Comparison of ENCODE assay signal across 11 mouse cellular contexts in genomic region chr12:85548076-85548475, GRCm38 (mm10). TPM values are rescaled to one million over a fixed set of nuclear protein-coding genes. Genes with fewer than 3 reads are reported as not detected.
A peak's percentile ranks its signal among the peaks of the same experiment; 100 is the strongest.
DNase-seq lines count a peak whose midpoint lies in the region; ATAC-seq lines count a peak whose summit lies in the region.
"Had no signal": no experiment of that assay in that cellular context is flagged by ENCODE, and none has a peak within 500 bp of the region (broad histone marks: within the 10 kb centered on the region; RNA-seq: fewer than 3 reads in every experiment).

No protein-coding gene starts in this region.

- H3K9me3 ChIP-seq in kidney, embryonic 14.5 days (ENCODE audit: control insufficient read depth, low read length) = no peaks in the 10 kb centered on the region
- H3K9me3 ChIP-seq in embryonic facial prominence, embryonic 14.5 days (ENCODE audit: control insufficient read depth, low read length) = no peaks in the 10 kb centered on the region
- H3K9me3 ChIP-seq in limb, embryonic 13.5 days = no peaks in the 10 kb centered on the region
- H3K9me3 ChIP-seq: embryonic facial prominence, embryonic 15.5 days; neural tube, embryonic 12.5 days had no signal

- H3K36me3 ChIP-seq in kidney, embryonic 14.5 days (ENCODE audit: control insufficient read depth, insufficient read depth, low read length) = no peaks in the 10 kb centered on the region
- no peaks in the 10 kb centered on the region for H3K36me3 ChIP-seq in embryonic facial prominence, embryonic 14.5 days (ENCODE audit: control insufficient read depth, insufficient read depth, low read length)
- no peaks in the 10 kb centered on the region for H3K36me3 ChIP-seq in limb, embryonic 13.5 days
- H3K36me3 ChIP-seq: embryonic facial prominence, embryonic 15.5 days; neural tube, embryonic 12.5 days had no signal

- no peak overlapping the region for H3K4me2 ChIP-seq in kidney, embryonic 14.5 days (replicated peaks; ENCODE audit: low read depth, low read length)
- H3K4me2 ChIP-seq in embryonic facial prominence, embryonic 14.5 days (ENCODE audit: low read depth, low read length) = no peak overlapping the region
- H3K4me2 ChIP-seq in limb, embryonic 13.5 days (replicated peaks) = 0 out of 2 replicates have a peak overlapping the region, but pooled peaks have one; percentile 3
- H3K4me2 ChIP-seq: embryonic facial prominence, embryonic 15.5 days; neural tube, embryonic 12.5 days had no signal

- H3K27me3 ChIP-seq in kidney, embryonic 14.5 days (ENCODE audit: control insufficient read depth, insufficient read depth, low read length) = no peaks in the 10 kb centered on the region
- H3K27me3 ChIP-seq in embryonic facial prominence, embryonic 14.5 days (replicated peaks; ENCODE audit: control insufficient read depth, insufficient read depth, low read length) = no peaks in the 10 kb centered on the region
- H3K27me3 ChIP-seq in limb, embryonic 13.5 days = no peaks in the 10 kb centered on the region
- H3K27me3 ChIP-seq: embryonic facial prominence, embryonic 15.5 days; neural tube, embryonic 12.5 days had no signal

- DNase-seq in kidney, adult 8-10 months = no peak
- peak; percentile 76 for DNase-seq in embryonic facial prominence, embryonic 14.5 days (ENCODE audit: low spot score)
- DNase-seq in gastrocnemius, postnatal 14 days = peak; percentile 70
- DNase-seq in spleen, postnatal 14 days (ENCODE audit: low spot score in 2 of 2) = no peak
- DNase-seq in right cerebral cortex, postnatal 10 days (ENCODE audit: low spot score in 2 of 2) = no peak
- DNase-seq in adrenal gland, postnatal 25 days = no peak

- ATAC-seq in kidney, embryonic 14.5 days (ENCODE audit: low FRiP score, low TSS enrichment) = 0 out of 2 replicates have a peak, but pooled peaks have one; percentile 24
- peak; percentile 70; the same call in 1 of the 2 replicates for ATAC-seq in embryonic facial prominence, embryonic 14.5 days (ENCODE audit: low read depth)
- peak; percentile 80 for ATAC-seq in limb, embryonic 13.5 days (ENCODE audit: low FRiP score, low read depth)

- WGBS in kidney, embryonic 14.5 days = 48% methylated on average over 8 of the region's 8 CpGs
- 41% methylated on average over 8 of the region's 8 CpGs for whole genome bisulfite sequencing in embryonic facial prominence, embryonic 14.5 days
- 34% methylated on average over 8 of the region's 8 CpGs for WGBS in limb, embryonic 13.5 days

- peaks cover 4% of the 10 kb centered on the region; the same call in 1 of the 2 replicates for H3K4me1 ChIP-seq in kidney, embryonic 14.5 days (ENCODE audit: control insufficient read depth, insufficient read depth, low read length)
- peaks cover 13% of the 10 kb centered on the region; the same call in 1 of the 2 replicates for H3K4me1 ChIP-seq in embryonic facial prominence, embryonic 14.5 days (ENCODE audit: control insufficient read depth, insufficient read depth, low read length)
- H3K4me1 ChIP-seq in limb, embryonic 13.5 days = peaks cover 57% of the 10 kb centered on the region

- intact Hi-C loops in gastrocnemius, postnatal 14 days (cut with DNase I; ENCODE audit: low total_unique reads) = no loop called here

- no peak overlapping the region for H3K4me3 ChIP-seq in kidney, embryonic 14.5 days (ENCODE audit: low read length)
- H3K4me3 ChIP-seq in embryonic facial prominence, embryonic 14.5 days (ENCODE audit: low read depth, low read length) = no peak overlapping the region
- no peak overlapping the region for H3K4me3 ChIP-seq in limb, embryonic 13.5 days
- H3K4me3 ChIP-seq: embryonic facial prominence, embryonic 15.5 days; neural tube, embryonic 12.5 days had no signal

- no peak overlapping the region for H3K27ac ChIP-seq in kidney, embryonic 14.5 days (ENCODE audit: low read depth, low read length)
- no peak overlapping the region for H3K27ac ChIP-seq in embryonic facial prominence, embryonic 14.5 days (replicated peaks; ENCODE audit: low read depth, low read length)
- peak overlapping the region; percentile 80 for H3K27ac ChIP-seq in limb, embryonic 13.5 days
- H3K27ac ChIP-seq: embryonic facial prominence, embryonic 15.5 days; macrophage; neural tube, embryonic 12.5 days had no signal

- H3K9ac ChIP-seq in kidney, embryonic 14.5 days (ENCODE audit: low read depth, low read length) = no peak overlapping the region
- no peak overlapping the region for H3K9ac ChIP-seq in embryonic facial prominence, embryonic 14.5 days (ENCODE audit: low read depth, low read length)
- no peak overlapping the region for H3K9ac ChIP-seq in limb, embryonic 13.5 days
- H3K9ac ChIP-seq: embryonic facial prominence, embryonic 15.5 days; neural tube, embryonic 12.5 days had no signal

RNA-seq across cellular contexts. Expression of gene Jdp2, which starts 50.8 kb away (rescaled TPM):
- polyA plus RNA-seq in kidney, embryonic 14.5 days (2014; fragmentation: Nextera tagmentation; extraction: Ambion mirVana) = 0.49 and 0.66 TPM in 2 replicates
- 1.7 and 2.4 TPM in 2 replicates for polyA plus RNA-seq in embryonic facial prominence, embryonic 14.5 days (2014; fragmentation: Nextera tagmentation; extraction: Ambion mirVana)
- total RNA-seq in gastrocnemius, postnatal 14 days (2021) = 10 to 100 TPM in 1 of 2 experiments, 1 to 10 TPM in 1; 9.4 to 11.6 TPM
- 0.89 and 1.2 TPM in 2 replicates for polyA plus RNA-seq in limb, embryonic 13.5 days (2015; fragmentation: Nextera tagmentation; extraction: Ambion mirVana)
- total RNA-seq in adrenal gland, postnatal 25 days (2021) = 15.1 and 16.4 TPM in 2 replicates

Comparison
In these comparisons a context has a peak if more than half of its experiments do, and no peak if none do; other contexts are left out.
1. ATAC-seq: peak in every context shown above with its lines; median percentile 80 in limb, embryonic 13.5 days; 70 in embryonic facial prominence, embryonic 14.5 days; 24 in kidney, embryonic 14.5 days.
2. DNase-seq: peak in embryonic facial prominence, embryonic 14.5 days (single experiment) and gastrocnemius, postnatal 14 days (single experiment); none in kidney, adult 8-10 months (0 of 2), spleen, postnatal 14 days (0 of 2), right cerebral cortex, postnatal 10 days (0 of 2) and adrenal gland, postnatal 25 days (single experiment).